Comparison of ENCODE assay signal across 8 mouse cellular contexts in the genomic region with DNA sequence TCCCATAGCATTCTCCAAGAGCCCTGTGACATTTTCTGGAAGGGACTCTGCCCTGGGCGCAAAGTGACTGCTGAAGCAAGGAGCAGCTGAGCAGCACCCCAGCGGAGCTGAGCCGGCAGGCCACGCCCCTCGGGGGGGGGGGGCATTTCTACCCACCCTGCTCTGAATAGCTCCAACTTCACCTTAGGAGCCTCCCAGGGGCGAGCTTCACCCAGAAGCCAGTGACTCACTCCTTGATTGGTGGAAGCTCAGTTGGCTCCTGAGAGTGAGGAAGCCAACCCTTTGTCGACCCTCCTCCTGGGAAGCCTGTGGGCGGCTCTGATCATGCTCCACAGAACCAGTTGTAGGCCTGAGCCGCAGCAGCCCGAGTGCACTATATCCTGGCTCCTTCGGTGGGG. TPM values are rescaled to one million over a fixed set of nuclear protein-coding genes. Genes with fewer than 3 reads are reported as not detected.
A peak's percentile ranks its signal among the peaks of the same experiment; 100 is the strongest.
DNase-seq lines count a peak whose midpoint lies in the region; ATAC-seq and TF ChIP-seq lines count a peak whose summit lies in the region.

No protein-coding gene starts in this region.

- H3K27ac ChIP-seq in heart, postnatal 0 days (ENCODE audit: low read depth), result no peak overlapping the region
- H3K27ac ChIP-seq in liver, embryonic 11.5 days (ENCODE audit: low read depth, low read length), result no peak overlapping the region

- no peak for TF ChIP-seq CTCF in heart, postnatal 0 days (IDR thresholded peaks at IDR 0.05; ENCODE audit: low read depth)

- peak; percentile 65 for ATAC-seq in heart, postnatal 0 days (ENCODE audit: insufficient read depth, low read depth)
- no peak for ATAC-seq in liver, embryonic 11.5 days (replicated peaks; ENCODE audit: low FRiP score)
- ATAC-seq in inflammation-experienced regulatory T-cells, adult 6 months, result no peak
- ATAC-seq in activated CD4-positive, CD25-positive, alpha-beta regulatory T cell, adult 4 months, result no peak

- no peaks in the 10 kb centered on the region for H3K27me3 ChIP-seq in heart, postnatal 0 days (ENCODE audit: control insufficient read depth, insufficient read depth, low read length)
- H3K27me3 ChIP-seq in liver, embryonic 11.5 days (replicated peaks; ENCODE audit: control insufficient read depth, insufficient read depth, low read length), result no peaks in the 10 kb centered on the region

- DNase-seq in adrenal gland, adult (ENCODE audit: inconsistent age in 2 of 2, low spot score in 1 of 2), result peak; percentile 40 to 65
- no peak for DNase-seq in adrenal gland, postnatal 25 days
- peak; percentile 38 for DNase-seq in 416B (ENCODE audit: low read depth)
- DNase-seq in heart, postnatal 0 days (ENCODE audit: low spot score), result no peak
- no peak for DNase-seq in liver, embryonic 11.5 days (ENCODE audit: low spot score)
- no peak for DNase-seq in layer of hippocampus, adult 9-10 months (ENCODE audit: low spot score)

- no peak overlapping the region for H3K9ac ChIP-seq in heart, postnatal 0 days (replicated peaks; ENCODE audit: low read depth, low read length)
- H3K9ac ChIP-seq in liver, embryonic 11.5 days (ENCODE audit: low read depth, low read length), result no peak overlapping the region

- H3K9me3 ChIP-seq in heart, postnatal 0 days (replicated peaks; ENCODE audit: control insufficient read depth, low read length), result no peaks in the 10 kb centered on the region
- H3K9me3 ChIP-seq in liver, embryonic 11.5 days (ENCODE audit: control insufficient read depth, low read length), result no peaks in the 10 kb centered on the region

- WGBS in heart, postnatal 0 days, result 18% methylated on average over 11 of the region's 11 CpGs
- 16% methylated on average over 11 of the region's 11 CpGs for WGBS in liver, embryonic 11.5 days

- H3K4me3 ChIP-seq in heart, postnatal 0 days (ENCODE audit: low read depth, low read length), result no peak overlapping the region
- no peak overlapping the region for H3K4me3 ChIP-seq in liver, embryonic 11.5 days (ENCODE audit: low read depth, low read length)

- peaks cover 40% of the 10 kb centered on the region for H3K4me1 ChIP-seq in heart, postnatal 0 days (ENCODE audit: control insufficient read depth, insufficient read depth)
- peaks cover 37% of the 10 kb centered on the region for H3K4me1 ChIP-seq in liver, embryonic 11.5 days (replicated peaks; ENCODE audit: control insufficient read depth, insufficient read depth, low read length)

- TF ChIP-seq EP300 in heart, postnatal 0 days (IDR thresholded peaks at IDR 0.05; ENCODE audit: low read depth), result no peak

- no peak overlapping the region for H3K4me2 ChIP-seq in heart, postnatal 0 days (ENCODE audit: low read depth, low read length)
- peak overlapping the region; percentile 32 for H3K4me2 ChIP-seq in liver, embryonic 11.5 days

- H3K36me3 ChIP-seq in heart, postnatal 0 days (replicated peaks; ENCODE audit: control insufficient read depth, insufficient read depth, low read length), result no peaks in the 10 kb centered on the region; the same call in 1 of the 2 replicates
- no peaks in the 10 kb centered on the region for H3K36me3 ChIP-seq in liver, embryonic 11.5 days (ENCODE audit: control insufficient read depth, insufficient read depth, low read length)

RNA-seq across cellular contexts. Expression of gene Cx3cl1, which starts 10.0 kb away (rescaled TPM):
- total RNA-seq in adrenal gland, postnatal 25 days (2021), result 23.0 and 25.2 TPM in 2 replicates
- total RNA-seq in heart, postnatal 0 days (2014; rRNA removed; ENCODE audit: low replicate concordance), result 2.3 and 6.2 TPM in 2 replicates
- 3.3 and 4.1 TPM in 2 replicates for polyA plus RNA-seq in heart, postnatal 0 days (2015; fragmentation: Nextera tagmentation; extraction: Ambion mirVana)
- polyA plus RNA-seq in liver, embryonic 11.5 days (2014; fragmentation: Nextera tagmentation; extraction: Ambion mirVana), result 0.53 and 0.78 TPM in 2 replicates
- under 1 TPM in 1 of 3 experiments, not detected in 2; 0.38 TPM for polyA plus RNA-seq in inflammation-experienced regulatory T-cells, adult 6 months (2017; shearing (Covaris generic))
- not detected for polyA plus RNA-seq in activated CD4-positive, CD25-positive, alpha-beta regulatory T cell, adult 4 months (2017; shearing (Covaris generic))

RNA-seq across cellular contexts. Expression of gene Ccl17, which starts 28.4 kb away (rescaled TPM):
- 0.70 TPM in 1 of 2 replicates, not detected in the other for total RNA-seq in adrenal gland, postnatal 25 days (2021)
- total RNA-seq in heart, postnatal 0 days (2014; rRNA removed; ENCODE audit: low replicate concordance), result not detected in 2 replicates
- polyA plus RNA-seq in heart, postnatal 0 days (2015; fragmentation: Nextera tagmentation; extraction: Ambion mirVana), result 0.25 TPM in 1 of 2 replicates, not detected in the other
- 0.62 and 1.3 TPM in 2 replicates for polyA plus RNA-seq in liver, embryonic 11.5 days (2014; fragmentation: Nextera tagmentation; extraction: Ambion mirVana)
- polyA plus RNA-seq in inflammation-experienced regulatory T-cells, adult 6 months (2017; shearing (Covaris generic)), result not detected
- polyA plus RNA-seq in activated CD4-positive, CD25-positive, alpha-beta regulatory T cell, adult 4 months (2017; shearing (Covaris generic)), result under 1 TPM in 1 of 2 experiments, not detected in 1; 0.69 TPM

RNA-seq across cellular contexts. Expression of gene Ccl22, which starts 36.4 kb away (rescaled TPM):
- not detected in 2 replicates for total RNA-seq in adrenal gland, postnatal 25 days (2021)
- 1.7 TPM in 1 of 2 replicates, not detected in the other for total RNA-seq in heart, postnatal 0 days (2014; rRNA removed; ENCODE audit: low replicate concordance)
- not detected in 2 replicates for polyA plus RNA-seq in heart, postnatal 0 days (2015; fragmentation: Nextera tagmentation; extraction: Ambion mirVana)
- not detected in 2 replicates for polyA plus RNA-seq in liver, embryonic 11.5 days (2014; fragmentation: Nextera tagmentation; extraction: Ambion mirVana)
- polyA plus RNA-seq in inflammation-experienced regulatory T-cells, adult 6 months (2017; shearing (Covaris generic)), result not detected
- polyA plus RNA-seq in activated CD4-positive, CD25-positive, alpha-beta regulatory T cell, adult 4 months (2017; shearing (Covaris generic)), result under 1 TPM in 1 of 2 experiments, not detected in 1; 0.34 TPM

RNA-seq across cellular contexts. Expression of gene Coq9, which starts 56.3 kb away (rescaled TPM):
- 199 and 209 TPM in 2 replicates for total RNA-seq in adrenal gland, postnatal 25 days (2021)
- total RNA-seq in heart, postnatal 0 days (2014; rRNA removed; ENCODE audit: low replicate concordance), result 620 and 677 TPM in 2 replicates
- polyA plus RNA-seq in heart, postnatal 0 days (2015; fragmentation: Nextera tagmentation; extraction: Ambion mirVana), result 290 and 300 TPM in 2 replicates
- 82.2 and 82.9 TPM in 2 replicates for polyA plus RNA-seq in liver, embryonic 11.5 days (2014; fragmentation: Nextera tagmentation; extraction: Ambion mirVana)
- 10 to 100 TPM; 35.5 to 40.6 (median 37.5) TPM for polyA plus RNA-seq in inflammation-experienced regulatory T-cells, adult 6 months (2017; shearing (Covaris generic))
- 10 to 100 TPM; 34.1 to 40.2 TPM for polyA plus RNA-seq in activated CD4-positive, CD25-positive, alpha-beta regulatory T cell, adult 4 months (2017; shearing (Covaris generic))

RNA-seq across cellular contexts. Expression of gene Ciapin1, which starts 56.3 kb away (rescaled TPM):
- 112 and 175 TPM in 2 replicates for total RNA-seq in adrenal gland, postnatal 25 days (2021)
- total RNA-seq in heart, postnatal 0 days (2014; rRNA removed; ENCODE audit: low replicate concordance), result 41.6 and 80.6 TPM in 2 replicates
- polyA plus RNA-seq in heart, postnatal 0 days (2015; fragmentation: Nextera tagmentation; extraction: Ambion mirVana), result 84.0 and 92.2 TPM in 2 replicates
- polyA plus RNA-seq in liver, embryonic 11.5 days (2014; fragmentation: Nextera tagmentation; extraction: Ambion mirVana), result 94.8 and 99.5 TPM in 2 replicates
- 100 to 1,000 TPM; 107 to 149 (median 110) TPM for polyA plus RNA-seq in inflammation-experienced regulatory T-cells, adult 6 months (2017; shearing (Covaris generic))
- polyA plus RNA-seq in activated CD4-positive, CD25-positive, alpha-beta regulatory T cell, adult 4 months (2017; shearing (Covaris generic)), result 100 to 1,000 TPM in 1 of 2 experiments, 10 to 100 TPM in 1; 93.7 to 120 TPM

Comparison
In these comparisons a context has a peak if more than half of its experiments do, and no peak if none do; other contexts are left out.
1. DNase-seq: peak in adrenal gland, adult (2 of 2) and 416B (single experiment); none in adrenal gland, postnatal 25 days (single experiment), heart, postnatal 0 days (single experiment), liver, embryonic 11.5 days (single experiment) and layer of hippocampus, adult 9-10 months (single experiment).